Mouse (Mus musculus) ES-E14 (cell line): ENCODE measurements around the gene Krt75.

Experiments
- HCFC1 ChIP-seq: IDR thresholded peaks from 2 replicates; pipeline ENCODE4 v1.6.1; 2012; ENCODE audit warnings: low read length, inconsistent platforms, borderline replicate concordance; ENCODE audit not compliant: insufficient read depth
- MAFK ChIP-seq: IDR thresholded peaks from 2 replicates; pipeline ENCODE4 v1.6.1; 2014; ENCODE audit warnings: mild to moderate bottlenecking, low read depth, low read length, inconsistent platforms; ENCODE audit not compliant: insufficient read depth

- no peak for TF ChIP-seq MAFK
- no peak for TF ChIP-seq HCFC1
Observed at GRCm38 (mm10) chr15:101544478-101544877, 29.2 kb downstream of the Krt75 start.
